Mouse (Mus musculus) intestine, embryonic 16.5 days (tissue): Measurements from ENCODE around the gene Calr. TPM values are rescaled to one million over a fixed set of nuclear protein-coding genes. Genes with fewer than 3 reads are reported as not detected.
A peak's percentile ranks its signal among the peaks of the same experiment; 100 is the strongest.

Source experiments
- ATAC-seq: fragments of 200-750 bp; cut with Nextera tagmentation; 2 replicates; pipeline ENCODE4 v1.8.0; 2017; ENCODE audit warnings: moderate TSS enrichment, moderate library complexity
- H3K27ac ChIP-seq: fragments of 300-500 bp; sonication (generic); 2 replicates; pipeline ENCODE4 v1.5.1; 2014; ENCODE audit warnings: mild to moderate bottlenecking, low read length
- H3K27me3 ChIP-seq: fragments of 300-500 bp; sonication (generic); replicated peaks from 2 replicates; pipeline ENCODE4 v1.6.1; 2014; ENCODE audit warnings: low read length, control low read depth, mixed read lengths; ENCODE audit not compliant: control insufficient read depth, insufficient read depth
- H3K36me3 ChIP-seq: fragments of 300-500 bp; sonication (generic); 2 replicates; pipeline ENCODE4 v1.6.1; 2014; ENCODE audit warnings: low read length, control low read depth; ENCODE audit not compliant: control insufficient read depth, insufficient read depth
- H3K4me1 ChIP-seq: fragments of 300-500 bp; sonication (generic); 2 replicates; pipeline ENCODE4 v1.6.1; 2014; ENCODE audit warnings: low read length, control low read depth, mixed read lengths; ENCODE audit not compliant: control insufficient read depth, insufficient read depth
- H3K4me2 ChIP-seq: fragments of 300-500 bp; sonication (generic); 2 replicates; pipeline ENCODE4 v1.6.1; 2014; ENCODE audit warnings: low read depth, low read length, control low read depth
- H3K4me3 ChIP-seq: fragments of 300-500 bp; sonication (generic); 2 replicates; pipeline ENCODE4 v1.5.1; 2014; ENCODE audit warnings: mild to moderate bottlenecking, low read length
- H3K9ac ChIP-seq: fragments of 300-500 bp; sonication (generic); 2 replicates; pipeline ENCODE4 v1.6.1; 2014; ENCODE audit warnings: low read depth, low read length
- H3K9me3 ChIP-seq: fragments of 300-500 bp; sonication (generic); 2 replicates; pipeline ENCODE4 v1.6.1; 2016; ENCODE audit warnings: low read length, control low read depth; ENCODE audit not compliant: control insufficient read depth
- WGBS: fragments of 180-500 bp; shearing (Covaris S2); extraction: QIAGEN DNeasy Blood & Tissue Kit; methylation state at CpG from one replicate; pipeline ENCODE4 v1.1.7; 2014; 5-methylcytosine and 5-hydroxymethylcytosine counted together
- polyA plus RNA-seq: library from polyadenylated mRNA; unstranded; fragments of >200 nt; fragmentation: Nextera tagmentation; extraction: Ambion mirVana; gene quantifications from 2 replicates; pipeline ENCODE4 v1.2.1, GENCODE M21; 2015

The Calr gene
- polyA plus RNA-seq, 1 experiment from 2014 or later = 1,204 TPM

DNA sequence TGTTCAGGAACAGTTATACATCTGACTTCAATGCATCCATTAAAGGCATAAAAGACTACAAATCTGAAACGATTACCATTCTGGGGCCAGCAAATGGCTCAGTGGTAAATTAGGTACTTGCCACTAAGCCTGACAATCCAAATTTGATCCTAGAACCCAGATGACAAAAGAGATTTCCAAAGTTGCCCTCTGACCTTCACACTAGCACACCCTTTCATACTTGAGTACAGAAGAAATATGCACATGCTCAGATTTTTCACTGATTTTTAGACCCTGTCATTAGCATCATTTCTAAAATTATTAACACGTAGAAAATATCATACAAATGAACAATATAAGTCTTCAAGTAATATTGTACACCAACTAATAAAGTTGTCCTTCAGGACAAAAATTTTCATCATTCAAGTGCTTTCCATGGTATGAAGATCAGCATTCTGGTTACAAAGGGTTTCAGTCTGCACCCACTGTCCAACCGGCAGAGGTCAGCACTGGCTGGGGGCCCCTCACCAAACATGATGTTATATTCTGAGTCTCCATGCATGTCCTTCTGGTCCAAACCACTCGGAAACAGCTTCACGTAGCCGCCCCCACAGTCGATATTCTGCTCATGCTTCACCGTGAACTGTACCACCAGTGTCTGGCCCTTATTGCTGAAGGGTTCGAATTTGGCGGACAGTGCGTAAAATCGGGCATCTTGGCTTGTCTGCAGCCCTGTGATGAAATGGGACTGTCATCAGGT is 1.2 kb downstream of the Calr start:
- H3K9ac ChIP-seq = peak overlapping the region; percentile 94
- H3K4me3 ChIP-seq = peak overlapping the region; percentile 94
- H3K27ac ChIP-seq = peak overlapping the region; percentile 91
- no peaks in the 10 kb centered on the region for H3K9me3 ChIP-seq
- WGBS = 10% methylated on average over 12 of the region's 12 CpGs
- no peak for ATAC-seq
- H3K27me3 ChIP-seq = no peaks in the 10 kb centered on the region
- peaks cover 32% of the 10 kb centered on the region for H3K36me3 ChIP-seq
- peaks cover 32% of the 10 kb centered on the region for H3K4me1 ChIP-seq
- H3K4me2 ChIP-seq = peak overlapping the region; percentile 77

DNA sequence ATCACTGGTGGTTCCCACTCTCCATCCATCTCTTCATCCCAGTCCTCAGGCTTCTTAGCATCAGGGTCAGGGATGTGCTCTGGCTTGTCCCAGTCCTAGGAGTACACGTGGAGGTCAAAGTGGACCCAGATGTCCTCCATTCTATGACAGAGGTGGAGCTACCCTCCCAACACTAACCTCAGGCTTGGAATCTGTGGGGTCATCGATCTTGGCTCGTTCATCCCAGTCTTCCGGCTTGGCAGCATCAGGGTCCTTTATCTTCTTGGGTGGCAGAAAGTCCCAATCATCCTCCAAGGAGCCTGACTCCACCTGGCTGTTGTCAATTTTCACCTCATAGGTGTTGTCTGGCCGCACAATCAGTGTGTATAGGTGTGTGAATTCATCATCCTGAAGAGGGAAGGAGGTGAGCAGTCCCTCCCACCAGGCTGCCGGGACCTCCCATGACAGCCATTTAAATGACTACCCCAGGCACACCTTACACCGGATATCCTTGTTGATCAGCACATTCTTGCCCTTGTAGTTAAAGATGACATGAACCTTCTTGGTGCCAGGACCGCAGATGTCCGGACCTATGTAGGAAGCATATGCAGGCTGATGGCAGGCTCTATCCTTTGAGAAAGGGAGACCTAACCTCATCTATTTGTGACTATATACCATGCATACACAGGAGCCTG is 2.2 kb downstream of the Calr start:
- 0 out of 2 replicates have a peak overlapping the region, but pooled peaks have one; percentile 16 for H3K27ac ChIP-seq
- no peaks in the 10 kb centered on the region for H3K27me3 ChIP-seq
- 78% methylated on average over 9 of the region's 9 CpGs for WGBS
- peaks cover 35% of the 10 kb centered on the region for H3K4me1 ChIP-seq
- H3K36me3 ChIP-seq = peaks cover 32% of the 10 kb centered on the region
- H3K4me2 ChIP-seq = peak overlapping the region; percentile 77
- H3K9ac ChIP-seq = peak overlapping the region; percentile 62
- peak overlapping the region; percentile 94 for H3K4me3 ChIP-seq
- no peaks in the 10 kb centered on the region for H3K9me3 ChIP-seq
- ATAC-seq = no peak

GRCm38 (mm10) chr8:84841514-84841913 is 5.2 kb downstream of the Calr start:
- Histone ChIP-seq H3K4me3 (no peak overlapping the region), H3K36me3 (peaks cover 42% of the 10 kb centered on the region), H3K9me3 (no peaks in the 10 kb centered on the region), H3K4me2 (no peak overlapping the region), H3K4me1 (peaks cover 32% of the 10 kb centered on the region), H3K27ac (0 out of 2 replicates have a peak overlapping the region, but pooled peaks have one; percentile 19), H3K9ac (no peak overlapping the region), H3K27me3 (no peaks in the 10 kb centered on the region)
- ATAC-seq = no peak
- 85% methylated on average over 1 of the region's 1 CpGs for WGBS

- peak within 1 kb of the TSS; percentile 91 for H3K4me3 ChIP-seq
- H3K9ac ChIP-seq = peak within 1 kb of the TSS; percentile 94
- peak; percentile 97 for ATAC-seq
- H3K27ac ChIP-seq = peak within 1 kb of the TSS; percentile 88
- peaks cover 46% of the 10 kb centered on the region for H3K36me3 ChIP-seq
- peaks cover 36% of the 10 kb centered on the region for H3K4me1 ChIP-seq
- H3K4me2 ChIP-seq = peak within 1 kb of the TSS; percentile 66
- H3K27me3 ChIP-seq = no peaks in the 10 kb centered on the region
- WGBS = under 1% methylated on average over 51 of the region's 55 CpGs
- H3K9me3 ChIP-seq = no peaks in the 10 kb centered on the region
Observed at GRCm38 (mm10) chr8:84840248-84840999, 6.3 kb downstream of the Calr start, which contains the start of gene Rad23a. Gene Rad23a (minus strand): TSS chr8:84840665.

- WGBS = 1% methylated on average over 7 of the region's 7 CpGs
- Histone ChIP-seq H3K4me1 (peaks cover 36% of the 10 kb centered on the region), H3K4me3 (peak overlapping the region; percentile 91), H3K36me3 (peaks cover 48% of the 10 kb centered on the region), H3K27ac (peak overlapping the region; percentile 88), H3K4me2 (peak overlapping the region; percentile 66), H3K27me3 (no peaks in the 10 kb centered on the region), H3K9me3 (no peaks in the 10 kb centered on the region), H3K9ac (peak overlapping the region; percentile 94)
- no peak for ATAC-seq
Observed at GRCm38 (mm10) chr8:84839875-84840247, 6.9 kb downstream of the Calr start.

DNA sequence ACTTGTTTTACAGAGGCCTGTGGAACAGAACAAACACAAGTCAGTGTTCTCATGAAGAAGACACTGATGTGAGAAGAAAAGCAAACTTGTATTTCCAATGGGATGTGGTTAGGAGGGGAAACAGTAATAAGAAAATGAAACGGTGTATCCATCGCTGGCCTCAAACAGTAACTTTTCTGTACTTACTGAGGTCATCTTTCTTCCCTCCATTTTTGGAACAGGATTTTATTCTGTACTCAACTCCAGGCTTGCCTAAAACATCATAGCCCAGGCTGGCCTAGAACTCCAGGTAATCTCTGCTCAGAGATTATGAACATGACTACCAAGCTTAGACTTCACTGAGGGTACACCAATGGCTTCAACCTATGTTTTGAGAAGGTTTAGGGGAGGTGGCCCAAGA is 7.3 kb downstream of the Calr start:
- Histone ChIP-seq H3K4me2 (peak overlapping the region; percentile 66), H3K9ac (peak overlapping the region; percentile 94), H3K4me1 (peaks cover 36% of the 10 kb centered on the region), H3K4me3 (peak overlapping the region; percentile 91), H3K27me3 (no peaks in the 10 kb centered on the region), H3K9me3 (no peaks in the 10 kb centered on the region), H3K27ac (peak overlapping the region; percentile 88; the same call in 1 of the 2 replicates), H3K36me3 (peaks cover 44% of the 10 kb centered on the region)
- no peak for ATAC-seq
- 82% methylated on average over 2 of the region's 2 CpGs for WGBS

DNA sequence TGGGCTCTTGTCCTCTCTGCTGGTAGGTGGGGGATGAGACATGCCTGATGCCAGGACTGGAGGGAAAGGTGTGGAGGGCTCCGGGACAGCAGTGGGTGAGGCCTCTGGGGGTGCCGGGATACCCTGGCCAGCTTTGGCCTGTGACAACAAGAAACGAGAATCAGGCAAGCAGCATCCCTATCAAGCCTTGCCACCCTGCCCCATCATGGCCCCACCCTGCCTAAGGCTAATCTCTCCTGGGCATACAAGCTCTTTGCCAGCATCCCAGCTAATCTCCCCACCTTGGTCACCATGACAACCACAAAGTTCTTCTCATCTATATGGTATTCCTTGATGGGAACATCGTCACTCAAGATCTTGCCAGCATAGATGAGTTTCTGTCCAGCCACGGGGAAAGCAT is 8.2 kb downstream of the Calr start:
- no peak overlapping the region for H3K4me3 ChIP-seq
- no peaks in the 10 kb centered on the region for H3K27me3 ChIP-seq
- H3K4me1 ChIP-seq = peaks cover 32% of the 10 kb centered on the region
- no peak overlapping the region for H3K4me2 ChIP-seq
- H3K36me3 ChIP-seq = peaks cover 39% of the 10 kb centered on the region
- no peak overlapping the region for H3K9ac ChIP-seq
- H3K27ac ChIP-seq = no peak overlapping the region
- 79% methylated on average over 5 of the region's 5 CpGs for WGBS
- ATAC-seq = 0 out of 2 replicates have a peak, but pooled peaks have one; percentile 4
- no peaks in the 10 kb centered on the region for H3K9me3 ChIP-seq

GRCm38 (mm10) chr8:84837912-84838470 is 8.7 kb downstream of the Calr start:
- 0 out of 2 replicates have a peak overlapping the region, but pooled peaks have one; percentile 6 for H3K9ac ChIP-seq
- H3K27ac ChIP-seq = no peak overlapping the region
- no peak for ATAC-seq
- H3K4me3 ChIP-seq = no peak overlapping the region
- H3K4me2 ChIP-seq = no peak overlapping the region
- H3K4me1 ChIP-seq = peaks cover 34% of the 10 kb centered on the region
- H3K27me3 ChIP-seq = no peaks in the 10 kb centered on the region
- H3K9me3 ChIP-seq = no peaks in the 10 kb centered on the region
- WGBS = 84% methylated on average over 15 of the region's 15 CpGs
- H3K36me3 ChIP-seq = peaks cover 35% of the 10 kb centered on the region
